Mouse (Mus musculus) left cerebral cortex, adult 2 months (tissue): ENCODE results near the gene Maats1. TPM values are rescaled to one million over a fixed set of nuclear protein-coding genes. Genes with fewer than 3 reads are reported as not detected.

Experiments used
- DNase-seq, 2 experiments: peaks; one replicate each; pipeline ENCODE4 v3.0.0; 2021 to 2022; ENCODE audit warnings: low spot score in 2 of 2, mixed read lengths in 1 of 2; ENCODE audit errors: extremely low spot score in 1 of 2
- H3K27ac ChIP-seq: fragments of 200-600 bp; 2 replicates; pipeline ENCODE4 v1.8.1; 2022
- H3K4me3 ChIP-seq: fragments of 200-600 bp; 2 replicates; pipeline ENCODE4 v1.8.1; 2022
- CTCF ChIP-seq: fragments of 200-600 bp; IDR thresholded peaks from 2 replicates; pipeline ENCODE4 v1.8.1; 2022; ENCODE audit warnings: antibody characterized with exemption, mild to moderate bottlenecking, moderate library complexity
- intact Hi-C: fragments of 180-260 bp; cut with DNase I; formaldehyde crosslinking; loops from one replicate; pipeline ENCODE4 v1.15.1; 2025
- total RNA-seq, 2 experiments: library from RNA; stranded (reverse); gene quantifications; 2 replicates each; pipeline ENCODE4 v1.2.3; 2021

The Maats1 gene
- total RNA-seq, 2 experiments from 2014 or later: 1.2 to 1.6 TPM

GRCm38 (mm10) chr16:38285801-38286200, 56.1 kb downstream of the Maats1 start:
- no peak overlapping the region for H3K27ac ChIP-seq
- H3K4me3 ChIP-seq: no peak overlapping the region
- TF ChIP-seq CTCF: no peak
- intact Hi-C loops: no loop called here
- DNase-seq: no peak

GRCm38 (mm10) chr16:38283300-38283699, 58.6 kb downstream of the Maats1 start:
- Histone ChIP-seq H3K4me3 (no peak overlapping the region), H3K27ac (no peak overlapping the region)
- DNase-seq: no peak
- no peak for TF ChIP-seq CTCF
- intact Hi-C loops: no loop called here

GRCm38 (mm10) chr16:38282559-38283160, 59.3 kb downstream of the Maats1 start:
- intact Hi-C loops: no loop called here
- TF ChIP-seq CTCF: no peak
- no peak for DNase-seq
- Histone ChIP-seq H3K4me3 (no peak overlapping the region), H3K27ac (no peak overlapping the region)

GRCm38 (mm10) chr16:38280951-38281350, 61.0 kb downstream of the Maats1 start:
- DNase-seq: no peak
- no peak overlapping the region for H3K27ac ChIP-seq
- TF ChIP-seq CTCF: no peak
- H3K4me3 ChIP-seq: no peak overlapping the region
- intact Hi-C loops: no loop called here

- Histone ChIP-seq H3K27ac (no peak overlapping the region), H3K4me3 (no peak overlapping the region)
- intact Hi-C loops: no loop called here
- no peak for DNase-seq
- no peak for TF ChIP-seq CTCF
These were observed 62.1 kb downstream of the Maats1 start for GRCm38 (mm10) chr16:38279794-38280193.

GRCm38 (mm10) chr16:38274737-38275136, 67.2 kb downstream of the Maats1 start:
- TF ChIP-seq CTCF: no peak
- Histone ChIP-seq H3K27ac (no peak overlapping the region), H3K4me3 (no peak overlapping the region)
- DNase-seq: no peak
- intact Hi-C loops: no loop called here

- Histone ChIP-seq H3K4me3 (no peak overlapping the region), H3K27ac (no peak overlapping the region)
- no peak for DNase-seq
- TF ChIP-seq CTCF: no peak
- intact Hi-C loops: no loop called here
These were observed 69.5 kb downstream of the Maats1 start for GRCm38 (mm10) chr16:38272483-38272882.

- no peak for TF ChIP-seq CTCF
- Histone ChIP-seq H3K27ac (no peak overlapping the region), H3K4me3 (no peak overlapping the region)
- DNase-seq: no peak
- intact Hi-C loops: no loop called here
These were observed 70.3 kb downstream of the Maats1 start for GRCm38 (mm10) chr16:38271601-38272000.

- DNase-seq: no peak
- no peak for TF ChIP-seq CTCF
- Histone ChIP-seq H3K4me3 (no peak overlapping the region), H3K27ac (no peak overlapping the region)
- intact Hi-C loops: no loop called here
These were observed 86.0 kb downstream of the Maats1 start for GRCm38 (mm10) chr16:38255927-38256326.

GRCm38 (mm10) chr16:38255107-38255506, 86.8 kb downstream of the Maats1 start:
- TF ChIP-seq CTCF: no peak; the same call in none of the 2 replicates
- no peak for DNase-seq
- intact Hi-C loops: no loop called here
- Histone ChIP-seq H3K4me3 (no peak overlapping the region), H3K27ac (no peak overlapping the region)

GRCm38 (mm10) chr16:38254001-38254400, 87.9 kb downstream of the Maats1 start:
- Histone ChIP-seq H3K4me3 (no peak overlapping the region), H3K27ac (no peak overlapping the region)
- intact Hi-C loops: no loop called here
- TF ChIP-seq CTCF: no peak
- DNase-seq: no peak

GRCm38 (mm10) chr16:38250467-38250866, 91.5 kb downstream of the Maats1 start:
- Histone ChIP-seq H3K27ac (no peak overlapping the region), H3K4me3 (no peak overlapping the region)
- intact Hi-C loops: no loop called here
- TF ChIP-seq CTCF: no peak
- DNase-seq: no peak

- DNase-seq: no peak
- TF ChIP-seq CTCF: no peak
- Histone ChIP-seq H3K27ac (no peak overlapping the region), H3K4me3 (no peak overlapping the region)
- intact Hi-C loops: no loop called here
These were observed 93.5 kb downstream of the Maats1 start for GRCm38 (mm10) chr16:38248331-38248961.

Other genes starting within 250 kb of the Maats1 start
- not detected for gene Nr1i2, start 47.3 kb downstream of the Maats1 start, total RNA-seq
- gene Cox17, start 4.8 kb upstream of the Maats1 start, total RNA-seq: 100 to 1,000 TPM; 131 to 133 TPM
- gene Gm21987, start 4.9 kb upstream of the Maats1 start, total RNA-seq: not detected
- gene Popdc2, start 20.1 kb upstream of the Maats1 start, total RNA-seq: 1 to 10 TPM in 1 of 2 experiments, under 1 TPM in 1; 0.51 to 1.5 TPM
- gene Pla1a, start 91.0 kb upstream of the Maats1 start, total RNA-seq: 1 to 10 TPM; 1.5 to 2.5 TPM
- 10 to 100 TPM; 60.9 to 61.6 TPM for gene Adprh, start 110.6 kb upstream of the Maats1 start, total RNA-seq
- gene Cd80, start 113.4 kb upstream of the Maats1 start, total RNA-seq: under 1 TPM; 0.27 to 0.54 TPM
- 10 to 100 TPM; 32.2 to 33.4 TPM for gene Timmdc1, start 180.5 kb upstream of the Maats1 start, total RNA-seq
- 10 to 100 TPM; 41.8 to 44.0 TPM for gene Poglut1, start 208.1 kb upstream of the Maats1 start, total RNA-seq
- 10 to 100 TPM; 23.5 to 24.9 TPM for gene Tmem39a, start 216.6 kb upstream of the Maats1 start, total RNA-seq